Mouse (Mus musculus): ENCODE results near the gene Tomm70a.

Tomm70a gene

GRCm38 (mm10) chr16:57189493-57189892 lies 68.0 kb downstream of the Tomm70a start:
- no peak for DNase-seq (ENCODE audit: inconsistent age in 2 of 2, low spot score in 1 of 2)

GRCm38 (mm10) chr16:57190390-57190789 lies 68.9 kb downstream of the Tomm70a start:
- DNase-seq (ENCODE audit: inconsistent age in 2 of 2, low spot score in 1 of 2), result no peak

DNA sequence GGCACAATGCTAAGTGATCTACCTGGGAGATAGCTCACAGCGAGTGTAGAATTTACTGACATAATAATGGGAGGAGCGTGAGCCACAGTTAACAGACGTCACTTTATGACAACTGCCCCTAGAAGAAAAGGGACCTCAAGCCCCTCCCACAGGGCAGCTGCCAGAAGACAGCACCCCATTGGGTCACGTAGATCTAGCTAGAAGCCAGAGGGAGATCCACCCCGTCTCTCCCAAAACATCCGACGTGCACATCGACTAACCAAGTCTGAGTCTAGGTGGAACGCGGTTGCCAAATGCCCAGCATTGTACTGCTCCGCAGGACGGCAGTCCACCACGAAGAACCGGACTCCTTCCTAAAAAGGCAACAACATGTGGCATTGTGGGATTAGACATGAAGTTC lies 69.7 kb downstream of the Tomm70a start:
- DNase-seq (ENCODE audit: inconsistent age in 2 of 2, low spot score in 1 of 2), result no peak

DNA sequence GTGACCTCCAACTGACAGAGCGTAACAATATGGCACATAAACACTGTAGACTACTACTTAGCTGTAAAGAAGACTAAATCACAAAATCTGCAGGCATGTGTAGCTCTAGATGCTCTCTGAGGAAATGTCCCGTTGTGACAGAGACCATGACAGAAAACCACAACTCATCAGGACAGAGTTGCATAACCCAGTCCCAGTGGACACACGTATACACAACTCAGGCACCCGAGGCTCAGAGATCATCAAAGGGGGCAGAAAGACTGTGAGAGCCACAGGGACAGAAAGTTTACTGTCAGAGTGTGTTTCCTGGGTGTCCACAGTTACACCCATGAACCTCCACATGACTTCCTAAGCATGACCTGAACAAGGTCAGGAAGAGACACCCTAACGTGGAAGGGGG lies 75.1 kb downstream of the Tomm70a start:
- DNase-seq (ENCODE audit: inconsistent age in 2 of 2, low spot score in 1 of 2), result no peak

DNA sequence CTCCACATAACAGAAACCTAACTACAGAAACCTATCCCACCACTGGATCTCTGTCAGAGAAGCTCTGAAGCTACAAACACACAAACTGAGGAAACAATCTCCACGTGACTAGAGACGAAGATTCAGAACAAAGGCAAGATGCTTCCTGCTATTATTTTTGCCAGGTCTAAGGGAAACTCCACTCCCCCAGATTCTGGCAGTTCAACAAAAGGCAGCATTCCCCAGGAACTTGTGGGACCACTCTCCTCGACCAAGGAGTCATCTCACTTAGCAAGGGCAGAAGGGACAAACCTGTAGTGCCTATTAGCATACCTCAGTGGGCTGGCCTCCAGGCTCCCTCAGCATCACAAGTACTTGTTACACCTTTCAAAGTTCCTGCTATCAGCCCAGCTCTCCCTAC lies 75.8 kb downstream of the Tomm70a start:
- DNase-seq (ENCODE audit: inconsistent age in 2 of 2, low spot score in 1 of 2), result no peak

Data from adrenal gland, adult (tissue).